Mouse (Mus musculus) C2C12 (cell line): ENCODE data around the gene Hist1h2an.

Experiments used
- CTCF ChIP-seq: IDR thresholded peaks from one replicate; pipeline ENCODE4 v1.5.1; 2011; ENCODE audit not compliant: control insufficient read depth, insufficient read depth, insufficient read length
- MAX ChIP-seq: IDR thresholded peaks from one replicate; pipeline ENCODE4 v1.6.1; 2011; ENCODE audit warnings: mild to moderate bottlenecking, control low read depth
- MYOD1 ChIP-seq: IDR thresholded peaks from one replicate; pipeline ENCODE4 v1.6.1; 2011; ENCODE audit warnings: low read depth; ENCODE audit not compliant: control insufficient read depth, insufficient read length
- MYOG ChIP-seq: IDR thresholded peaks from one replicate; pipeline ENCODE4 v1.6.1; 2011; ENCODE audit not compliant: control insufficient read depth, insufficient read length; ENCODE audit errors: extremely low read depth
- USF1 ChIP-seq: IDR thresholded peaks from one replicate; pipeline ENCODE4 v1.6.1; 2011; ENCODE audit warnings: low read depth, mild to moderate bottlenecking, control low read depth, moderate library complexity

DNA sequence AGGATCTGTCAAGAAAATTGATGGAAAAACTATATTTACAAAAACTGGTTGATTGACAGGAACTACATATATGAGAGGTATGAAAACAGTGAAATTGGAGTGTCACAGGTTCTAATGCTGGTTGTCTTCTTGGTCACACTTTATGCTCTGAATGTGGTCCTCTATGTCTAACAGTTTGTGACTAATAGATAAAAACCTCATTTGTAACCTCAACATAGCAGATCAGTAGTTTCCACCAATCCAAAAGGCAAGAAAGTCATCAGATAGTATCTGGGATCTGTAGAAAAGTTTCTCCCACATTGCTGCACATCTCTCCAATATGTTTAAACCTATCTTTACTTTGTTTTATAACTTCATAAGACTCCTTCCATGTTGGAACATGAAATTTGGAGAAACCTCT, 35.6 kb downstream of the Hist1h2an start:
- no peak for TF ChIP-seq CTCF
- TF ChIP-seq USF1 = no peak
- TF ChIP-seq MYOD1 = no peak
- TF ChIP-seq MAX = no peak
- no peak for TF ChIP-seq MYOG
